Mouse (Mus musculus) lung, embryonic 14.5 days (tissue): Measurements from ENCODE around the gene Eif3l. TPM values are rescaled to one million over a fixed set of nuclear protein-coding genes. Genes with fewer than 3 reads are reported as not detected.

ENCODE experiments used
- ATAC-seq: fragments of 200-750 bp; cut with Nextera tagmentation; 2 replicates; pipeline ENCODE4 v1.8.0; 2017; ENCODE audit warnings: mild to moderate bottlenecking, moderate TSS enrichment, moderate library complexity; ENCODE audit not compliant: insufficient read depth
- DNase-seq: peaks from one replicate; pipeline ENCODE4 v3.0.0-alpha.2; 2015
- H3K27ac ChIP-seq: fragments of 300-500 bp; sonication (generic); 2 replicates; pipeline ENCODE4 v1.5.1; 2014; ENCODE audit warnings: low read depth, mild to moderate bottlenecking, moderate library complexity
- H3K27me3 ChIP-seq: fragments of 300-500 bp; sonication (generic); 2 replicates; pipeline ENCODE4 v1.6.1; 2014; ENCODE audit warnings: low read length, control low read depth; ENCODE audit not compliant: insufficient read depth
- H3K36me3 ChIP-seq: fragments of 300-500 bp; sonication (generic); 2 replicates; pipeline ENCODE4 v1.6.1; 2014; ENCODE audit warnings: control low read depth; ENCODE audit not compliant: insufficient read depth
- H3K4me1 ChIP-seq: fragments of 300-500 bp; sonication (generic); 2 replicates; pipeline ENCODE4 v1.6.1; 2014; ENCODE audit warnings: antibody characterized with exemption, control low read depth; ENCODE audit not compliant: insufficient read depth
- H3K4me2 ChIP-seq: fragments of 300-500 bp; sonication (generic); 2 replicates; pipeline ENCODE4 v1.6.1; 2014; ENCODE audit warnings: mild to moderate bottlenecking
- H3K4me3 ChIP-seq: fragments of 300-500 bp; sonication (generic); 2 replicates; pipeline ENCODE4 v1.5.1; 2014; ENCODE audit warnings: low read depth, low read length
- H3K9ac ChIP-seq: fragments of 300-500 bp; sonication (generic); 2 replicates; pipeline ENCODE4 v1.6.1; 2014
- H3K9me3 ChIP-seq: fragments of 300-500 bp; sonication (generic); 2 replicates; pipeline ENCODE4 v1.6.1; 2016; ENCODE audit warnings: low read depth, low read length, control low read depth
- CTCF ChIP-seq: IDR thresholded peaks from 2 replicates; pipeline ENCODE4 v1.5.1; 2016; ENCODE audit warnings: antibody characterized with exemption, low read depth
- WGBS: fragments of 180-500 bp; shearing (Covaris S2); extraction: QIAGEN DNeasy Blood & Tissue Kit; methylation state at CpG from one replicate; pipeline ENCODE4 v1.1.7; 2014; 5-methylcytosine and 5-hydroxymethylcytosine counted together
- polyA plus RNA-seq: library from polyadenylated mRNA; unstranded; fragments of >200 nt; fragmentation: Nextera tagmentation; extraction: Ambion mirVana; gene quantifications from 2 replicates; pipeline ENCODE4 v1.2.1, GENCODE M21; 2014

Eif3l gene
- polyA plus RNA-seq, 1 experiment from 2014 or later: 243 TPM

- ATAC-seq (no peak), DNase-seq (no peak)
- 79% methylated on average over 13 of the region's 13 CpGs for WGBS
- H3K36me3 ChIP-seq: peaks cover 84% of the 10 kb centered on the region
- H3K27ac ChIP-seq: no peak overlapping the region
- H3K9ac ChIP-seq: no peak overlapping the region
- no peaks in the 10 kb centered on the region for H3K9me3 ChIP-seq
- no peaks in the 10 kb centered on the region for H3K27me3 ChIP-seq
- no peaks in the 10 kb centered on the region for H3K4me1 ChIP-seq
- no peak for TF ChIP-seq CTCF
- H3K4me3 ChIP-seq: no peak overlapping the region
- no peak overlapping the region for H3K4me2 ChIP-seq
Observed at GRCm38 (mm10) chr15:79122546-79122945, 47.6 kb downstream of the Eif3l start.

GRCm38 (mm10) chr15:79123751-79124150, 48.8 kb downstream of the Eif3l start:
- no peaks in the 10 kb centered on the region for H3K4me1 ChIP-seq
- DNase-seq (no peak), ATAC-seq (no peak)
- 76% methylated on average over 6 of the region's 6 CpGs for WGBS
- H3K4me2 ChIP-seq: no peak overlapping the region
- H3K9ac ChIP-seq: no peak overlapping the region
- H3K27me3 ChIP-seq: no peaks in the 10 kb centered on the region
- no peak overlapping the region for H3K27ac ChIP-seq
- H3K4me3 ChIP-seq: no peak overlapping the region
- H3K9me3 ChIP-seq: no peaks in the 10 kb centered on the region; the same call in 1 of the 2 replicates
- H3K36me3 ChIP-seq: peaks cover 88% of the 10 kb centered on the region
- TF ChIP-seq CTCF: no peak

DNA sequence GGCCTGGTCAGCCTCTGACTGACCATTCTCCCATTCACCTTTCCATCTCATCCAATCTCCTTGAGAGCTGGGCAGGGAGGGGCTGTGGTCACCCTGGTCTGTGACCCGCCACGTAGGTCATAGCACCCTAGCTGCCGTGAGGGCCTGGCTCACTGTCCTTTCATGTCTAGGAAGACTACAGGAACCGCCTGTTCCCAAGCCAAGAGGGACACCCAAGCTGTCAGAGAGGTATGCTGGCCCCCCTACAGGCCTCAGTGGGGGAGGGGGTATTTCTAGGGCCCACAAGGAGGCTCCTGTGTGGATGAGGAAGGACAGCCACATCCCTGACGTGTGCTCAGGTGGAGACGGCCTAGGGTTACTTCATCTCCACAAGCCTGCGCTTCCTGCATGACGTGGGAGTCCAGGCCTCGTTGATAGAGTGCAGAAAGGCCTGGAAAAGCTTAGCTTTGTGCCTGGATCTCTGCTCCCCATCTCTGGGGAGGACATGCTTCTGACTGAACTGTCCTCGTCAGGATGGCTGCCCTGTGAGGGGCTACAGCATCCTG, 49.4 kb downstream of the Eif3l start:
- Histone ChIP-seq H3K4me1 (no peaks in the 10 kb centered on the region), H3K27ac (no peak overlapping the region), H3K4me2 (no peak overlapping the region), H3K9ac (no peak overlapping the region), H3K9me3 (no peaks in the 10 kb centered on the region; the same call in 1 of the 2 replicates), H3K36me3 (peaks cover 84% of the 10 kb centered on the region), H3K27me3 (no peaks in the 10 kb centered on the region), H3K4me3 (no peak overlapping the region)
- WGBS: 78% methylated on average over 10 of the region's 10 CpGs
- no peak for TF ChIP-seq CTCF
- DNase-seq: no peak
- no peak for ATAC-seq

DNA sequence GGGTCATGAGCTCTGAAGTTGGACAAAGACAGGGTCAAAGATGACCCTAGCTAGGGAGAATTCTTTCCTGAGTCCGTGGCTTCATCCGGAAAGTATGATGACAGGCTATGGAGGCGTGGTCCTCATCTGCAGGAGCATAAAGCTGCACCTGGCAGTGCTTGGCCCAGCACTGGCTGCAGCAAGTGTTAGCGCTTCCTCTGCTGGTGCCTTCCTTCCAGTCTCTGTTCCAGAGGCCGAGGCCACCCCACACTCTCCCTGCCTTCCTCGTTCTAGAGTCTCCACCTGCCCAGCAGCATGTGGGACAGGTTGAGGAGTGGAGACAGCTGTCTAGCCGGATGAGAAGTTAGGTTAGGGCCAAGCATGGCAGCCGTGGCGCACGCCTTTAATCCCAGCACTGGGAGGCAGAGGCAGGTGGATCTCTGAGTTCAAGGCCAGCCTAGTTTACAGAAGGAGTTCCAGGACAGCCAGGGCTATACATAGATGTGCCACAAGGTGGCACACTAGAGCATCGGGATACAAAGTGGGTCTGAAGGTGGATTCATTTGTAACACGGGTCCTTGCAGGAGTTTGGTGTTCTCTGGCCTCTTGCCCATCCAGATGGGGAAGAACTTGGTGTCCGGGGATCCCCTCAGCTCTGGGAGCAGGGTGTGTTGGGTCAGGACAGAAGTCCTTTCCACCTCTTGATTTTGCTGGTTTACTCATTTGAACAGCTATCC, 51.4 kb downstream of the Eif3l start:
- 77% methylated on average over 13 of the region's 13 CpGs for WGBS
- Histone ChIP-seq H3K36me3 (peaks cover 85% of the 10 kb centered on the region), H3K4me3 (no peak overlapping the region), H3K9me3 (no peaks in the 10 kb centered on the region; the same call in 1 of the 2 replicates), H3K27me3 (no peaks in the 10 kb centered on the region), H3K4me2 (no peak overlapping the region), H3K27ac (no peak overlapping the region), H3K9ac (no peak overlapping the region), H3K4me1 (no peaks in the 10 kb centered on the region)
- ATAC-seq (no peak), DNase-seq (peak; percentile 72)
- peak; percentile 79 for TF ChIP-seq CTCF

- DNase-seq (no peak), ATAC-seq (no peak)
- Histone ChIP-seq H3K36me3 (peaks cover 85% of the 10 kb centered on the region), H3K9me3 (no peaks in the 10 kb centered on the region; the same call in 1 of the 2 replicates), H3K4me2 (no peak overlapping the region), H3K27me3 (no peaks in the 10 kb centered on the region), H3K27ac (no peak overlapping the region), H3K4me3 (no peak overlapping the region), H3K4me1 (no peaks in the 10 kb centered on the region), H3K9ac (no peak overlapping the region)
- 90% methylated on average over 12 of the region's 12 CpGs for WGBS
- no peak for TF ChIP-seq CTCF
Observed at GRCm38 (mm10) chr15:79127101-79127500, 52.1 kb downstream of the Eif3l start.

- peaks cover 85% of the 10 kb centered on the region for H3K36me3 ChIP-seq
Observed at GRCm38 (mm10) chr15:79128208-79128607, 53.2 kb downstream of the Eif3l start.

DNA sequence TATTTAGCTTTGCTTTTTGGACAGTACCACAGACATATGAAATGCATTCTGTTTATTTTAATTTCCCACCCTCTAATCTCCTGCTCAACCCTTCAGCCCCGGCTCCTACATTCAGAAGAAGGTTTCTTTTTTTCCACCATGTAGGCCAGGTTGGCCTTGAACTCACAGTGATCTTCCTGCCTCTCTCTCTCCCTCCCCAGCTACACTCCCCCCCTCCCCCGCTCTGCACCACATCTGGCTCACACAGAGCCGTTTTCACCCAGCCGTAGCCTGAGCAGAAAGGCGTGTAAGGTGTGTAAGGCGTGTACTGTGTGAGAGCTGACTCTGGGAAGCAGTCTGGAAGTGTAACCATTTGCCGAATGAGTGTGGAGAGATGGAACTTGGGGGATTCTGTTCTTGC, 54.3 kb downstream of the Eif3l start:
- 71% methylated on average over 7 of the region's 7 CpGs for WGBS
- no peak overlapping the region for H3K4me2 ChIP-seq
- H3K27ac ChIP-seq: no peak overlapping the region
- no peak overlapping the region for H3K4me3 ChIP-seq
- no peaks in the 10 kb centered on the region for H3K27me3 ChIP-seq
- TF ChIP-seq CTCF: no peak
- DNase-seq: no peak
- H3K9ac ChIP-seq: no peak overlapping the region
- ATAC-seq: no peak
- no peaks in the 10 kb centered on the region; the same call in 1 of the 2 replicates for H3K9me3 ChIP-seq
- no peaks in the 10 kb centered on the region for H3K4me1 ChIP-seq
- peaks cover 89% of the 10 kb centered on the region for H3K36me3 ChIP-seq

More at GRCm38 (mm10) chr15:79128208-79128607, 53.2 kb downstream of the Eif3l start:
- no peak overlapping the region for H3K4me2 ChIP-seq
- H3K27me3 ChIP-seq: no peaks in the 10 kb centered on the region
- no peak overlapping the region for H3K27ac ChIP-seq
- ATAC-seq: no peak
- no peaks in the 10 kb centered on the region; the same call in 1 of the 2 replicates for H3K9me3 ChIP-seq
- WGBS: 95% methylated on average over 5 of the region's 5 CpGs
- H3K4me1 ChIP-seq: no peaks in the 10 kb centered on the region
- peak; percentile 61 for TF ChIP-seq CTCF
- DNase-seq: no peak
- H3K9ac ChIP-seq: no peak overlapping the region
- no peak overlapping the region for H3K4me3 ChIP-seq
